23 mouse cellular contexts compared by ENCODE assay signal in genomic region chr6:25670150-25670549, GRCm38 (mm10). TPM values are rescaled to one million over a fixed set of nuclear protein-coding genes. Genes with fewer than 3 reads are reported as not detected.
"Had no signal": no experiment of that assay in that cellular context is flagged by ENCODE, and none has a peak within 500 bp of the region (broad histone marks: within the 10 kb centered on the region; RNA-seq: fewer than 3 reads in every experiment).

No protein-coding gene starts in this region.

- ATAC-seq: lung, postnatal 0 days; midbrain, embryonic 16.5 days had no signal

- H3K27me3 ChIP-seq: lung, embryonic 15.5 days; megakaryocyte, embryonic 14.5 days; midbrain, embryonic 12.5 days; neural tube, embryonic 13.5 days; neural tube, embryonic 15.5 days had no signal

- H3K9ac ChIP-seq: lung, embryonic 15.5 days; midbrain, embryonic 12.5 days; neural tube, embryonic 13.5 days; neural tube, embryonic 15.5 days had no signal

- H3K27ac ChIP-seq: lung, embryonic 15.5 days; macrophage; midbrain, embryonic 12.5 days; neural tube, embryonic 13.5 days; neural tube, embryonic 15.5 days had no signal

- H3K4me1 ChIP-seq: lung, embryonic 15.5 days; megakaryocyte, embryonic 14.5 days; midbrain, embryonic 12.5 days; neural tube, embryonic 13.5 days; neural tube, embryonic 15.5 days had no signal

- DNase-seq: lung, adult 2 months; lung, postnatal 14 days; lung, postnatal 36 days; midbrain, embryonic 14.5 days; retina, postnatal 1 day; right cerebral cortex, adult 18-20 months; right cerebral cortex, postnatal 25 days; right cerebral cortex, postnatal 4 days; spleen, adult 18-20 months; thymus, adult 18-20 months; thymus, postnatal 14 days; thymus, postnatal 36 days had no signal

- H3K9me3 ChIP-seq: lung, embryonic 15.5 days; midbrain, embryonic 12.5 days; neural tube, embryonic 13.5 days; neural tube, embryonic 15.5 days had no signal

- H3K4me2 ChIP-seq: lung, embryonic 15.5 days; midbrain, embryonic 12.5 days; neural tube, embryonic 13.5 days; neural tube, embryonic 15.5 days had no signal

- H3K4me3 ChIP-seq: lung, embryonic 15.5 days; megakaryocyte, embryonic 14.5 days; midbrain, embryonic 12.5 days; myocyte; neural tube, embryonic 13.5 days; neural tube, embryonic 15.5 days had no signal

- H3K36me3 ChIP-seq: lung, embryonic 15.5 days; midbrain, embryonic 12.5 days; neural tube, embryonic 13.5 days; neural tube, embryonic 15.5 days had no signal

RNA-seq across cellular contexts. Expression of gene Gpr37, which starts 20.4 kb away (rescaled TPM):
- total RNA-seq: megakaryocyte progenitor cell, adult 5-6 weeks had no signal
- polyA plus RNA-seq: macrophage; small intestine, adult 2 months had no signal
